Mouse (Mus musculus) testis, adult 2 months (tissue): ENCODE data around the gene Fsd1.

Experiments used
- CTCF ChIP-seq: fragments of 200-500 bp; IDR thresholded peaks from 2 replicates; pipeline ENCODE4 v1.5.1; 2012; ENCODE audit warnings: low read depth, mild to moderate bottlenecking, inconsistent platforms, low read length, moderate library complexity; ENCODE audit not compliant: control insufficient read depth, insufficient read depth, insufficient replicate concordance
- POLR2A ChIP-seq: fragments of 200-500 bp; IDR thresholded peaks from 2 replicates; pipeline ENCODE4 v1.6.1; 2012; ENCODE audit warnings: low read depth, mild to moderate bottlenecking, inconsistent platforms, low read length, moderate library complexity; ENCODE audit not compliant: control insufficient read depth

DNA sequence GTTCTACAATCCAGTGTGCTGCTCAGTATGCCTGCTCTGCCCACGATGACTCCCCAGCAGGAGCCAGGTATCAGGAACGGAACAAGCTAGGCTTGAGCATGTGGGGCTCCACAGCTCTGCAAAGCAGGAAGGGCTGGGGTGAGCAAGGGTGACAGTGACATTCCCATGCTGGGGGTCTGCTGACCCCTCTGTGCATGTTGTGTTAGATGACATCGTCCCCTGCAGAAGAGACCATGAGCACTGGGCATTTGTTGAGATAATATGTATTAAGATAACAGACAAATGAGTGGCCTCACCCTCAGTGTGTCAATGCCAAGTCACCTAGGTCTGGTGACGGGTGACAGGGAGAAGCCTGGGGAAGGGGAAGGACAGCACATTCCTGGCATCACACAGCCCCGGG, 38.6 kb downstream of the Fsd1 start:
- TF ChIP-seq CTCF (no peak), POLR2A (no peak)
